ENCODE assay signal across 23 mouse cellular contexts in the genomic region with DNA sequence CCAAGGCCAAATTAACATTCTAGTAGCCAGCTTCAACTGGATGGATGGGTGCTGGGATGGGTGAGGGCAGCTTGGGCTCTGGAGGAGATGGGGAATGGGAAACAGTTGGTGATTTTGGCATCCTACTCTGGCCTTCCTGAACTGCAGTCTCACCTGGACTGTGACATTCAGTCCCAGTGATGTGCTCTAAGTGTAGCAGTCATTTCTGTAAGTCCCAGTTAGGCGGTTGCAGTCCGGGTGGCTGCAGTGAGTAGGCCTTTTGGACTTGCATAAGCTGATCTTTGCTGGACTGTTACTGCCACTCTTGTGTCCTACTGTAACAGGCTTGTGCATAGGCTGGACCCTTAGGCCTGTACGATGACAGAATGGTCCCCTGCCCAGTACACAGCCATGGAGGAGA. TPM values are rescaled to one million over a fixed set of nuclear protein-coding genes. Genes with fewer than 3 reads are reported as not detected.
"Had no signal": no experiment of that assay in that cellular context is flagged by ENCODE, and none has a peak within 500 bp of the region (broad histone marks: within the 10 kb centered on the region; RNA-seq: fewer than 3 reads in every experiment).

No protein-coding gene starts in this region.

- H3K27ac ChIP-seq: heart, embryonic 10.5 days; hindbrain, embryonic 13.5 days; hindbrain, embryonic 15.5 days; hindbrain, postnatal 0 days; kidney, embryonic 15.5 days; kidney, postnatal 0 days; limb, embryonic 13.5 days; limb, embryonic 15.5 days; liver, embryonic 12.5 days; liver, embryonic 14.5 days had no signal

- H3K4me1 ChIP-seq: heart, embryonic 10.5 days; heart, embryonic 12.5 days; hindbrain, embryonic 13.5 days; hindbrain, embryonic 15.5 days; kidney, embryonic 15.5 days; limb, embryonic 13.5 days; limb, embryonic 15.5 days; liver, embryonic 12.5 days had no signal

- H3K4me3 ChIP-seq: heart, embryonic 10.5 days; heart, embryonic 12.5 days; hindbrain, embryonic 13.5 days; hindbrain, embryonic 15.5 days; kidney, embryonic 15.5 days; limb, embryonic 13.5 days; limb, embryonic 15.5 days; liver, embryonic 12.5 days had no signal

- DNase-seq: gastrocnemius, postnatal 14 days; gastrocnemius, postnatal 36 days; heart, postnatal 14 days; kidney, adult 11 months; kidney, adult 8-10 months; kidney, postnatal 36 days; layer of hippocampus, adult 9-11 months; layer of hippocampus, postnatal 36 days; left cerebral cortex, postnatal 4 days had no signal

- H3K4me2 ChIP-seq: heart, embryonic 12.5 days; hindbrain, embryonic 13.5 days; hindbrain, embryonic 15.5 days; kidney, embryonic 15.5 days; limb, embryonic 13.5 days; limb, embryonic 15.5 days; liver, embryonic 12.5 days had no signal

- H3K9me3 ChIP-seq: heart, embryonic 10.5 days; heart, embryonic 12.5 days; hindbrain, embryonic 13.5 days; hindbrain, embryonic 15.5 days; kidney, embryonic 15.5 days; limb, embryonic 13.5 days; limb, embryonic 15.5 days; liver, embryonic 12.5 days had no signal

- H3K27me3 ChIP-seq: heart, embryonic 12.5 days; hindbrain, embryonic 13.5 days; hindbrain, embryonic 15.5 days; kidney, embryonic 15.5 days; limb, embryonic 13.5 days; limb, embryonic 15.5 days; liver, embryonic 12.5 days had no signal

- H3K9ac ChIP-seq: heart, embryonic 12.5 days; hindbrain, embryonic 13.5 days; hindbrain, embryonic 15.5 days; kidney, embryonic 15.5 days; limb, embryonic 15.5 days; liver, embryonic 12.5 days; liver, embryonic 14.5 days had no signal

- ATAC-seq: hindbrain, postnatal 0 days; intestine, embryonic 16.5 days; liver, embryonic 12.5 days had no signal

RNA-seq across cellular contexts. Expression of a gene that starts 2.7 kb away (rescaled TPM):
- polyA plus RNA-seq: hindbrain, embryonic 11.5 days had no signal

RNA-seq across cellular contexts. Expression of a gene that starts 45.3 kb away (rescaled TPM):
- polyA plus RNA-seq: liver, adult 2 months had no signal
